Mouse (Mus musculus): ENCODE data around the gene Irgm1. TPM values are rescaled to one million over a fixed set of nuclear protein-coding genes. Genes with fewer than 3 reads are reported as not detected.
A peak's percentile ranks its signal among the peaks of the same experiment; 100 is the strongest.

Gene Irgm1
- polyA plus RNA-seq, 1 experiment, result 1.9 TPM

- DNase-seq (ENCODE audit: low read depth), result peak; percentile 79
- no peak for TF ChIP-seq CTCF (IDR thresholded peaks at IDR 0.05; ENCODE audit: borderline replicate concordance, extremely low read depth, insufficient read depth, insufficient read length)
- TF ChIP-seq POLR2A (IDR thresholded peaks at IDR 0.05; ENCODE audit: borderline replicate concordance, extremely low read depth, insufficient read depth, insufficient read length, poor library complexity, severe bottlenecking), result no peak
Observed at GRCm38 (mm10) chr11:48816281-48816781, 55.2 kb downstream of the Irgm1 start.

- no peak for DNase-seq (ENCODE audit: low read depth)
- TF ChIP-seq CTCF (IDR thresholded peaks at IDR 0.05; ENCODE audit: borderline replicate concordance, extremely low read depth, insufficient read depth, insufficient read length) (no peak), POLR2A (IDR thresholded peaks at IDR 0.05; ENCODE audit: borderline replicate concordance, extremely low read depth, insufficient read depth, insufficient read length, poor library complexity, severe bottlenecking) (no peak)
Observed at GRCm38 (mm10) chr11:48815851-48816250, 55.6 kb downstream of the Irgm1 start.

GRCm38 (mm10) chr11:48813782-48814181 is 57.7 kb downstream of the Irgm1 start:
- no peak for DNase-seq (ENCODE audit: low read depth)
- TF ChIP-seq POLR2A (IDR thresholded peaks at IDR 0.05; ENCODE audit: borderline replicate concordance, extremely low read depth, insufficient read depth, insufficient read length, poor library complexity, severe bottlenecking) (no peak), CTCF (IDR thresholded peaks at IDR 0.05; ENCODE audit: borderline replicate concordance, extremely low read depth, insufficient read depth, insufficient read length) (no peak)

Other genes starting within 250 kb of the Irgm1 start
- 1,339 and 1,725 TPM in 2 replicates for gene Rack1, start 71.4 kb downstream of the Irgm1 start, polyA plus RNA-seq (2012; rRNA removed)
- 39.3 and 44.2 TPM in 2 replicates for gene Trim41, start 54.3 kb downstream of the Irgm1 start, polyA plus RNA-seq (2012; rRNA removed)
- 2.6 and 2.8 TPM in 2 replicates for gene Trim7, start 45.5 kb downstream of the Irgm1 start, polyA plus RNA-seq (2012; rRNA removed)
- 34.5 and 47.1 TPM in 2 replicates for gene Gm12184, start 45.0 kb downstream of the Irgm1 start, polyA plus RNA-seq (2012; rRNA removed)
- 0.10 and 0.23 TPM in 2 replicates for gene Gm5431, start 30.5 kb upstream of the Irgm1 start, polyA plus RNA-seq (2012; rRNA removed)
- gene Psme2b, start 74.5 kb upstream of the Irgm1 start, polyA plus RNA-seq (2012; rRNA removed), result 0.79 and 0.81 TPM in 2 replicates
- 0.03 TPM in 1 of 2 replicates, not detected in the other for gene Olfr56, start 107.2 kb upstream of the Irgm1 start, polyA plus RNA-seq (2012; rRNA removed)
- 0.10 and 0.15 TPM in 2 replicates for gene 9930111J21Rik1, start 107.7 kb upstream of the Irgm1 start, polyA plus RNA-seq (2012; rRNA removed)
- gene Gm12185, start 120.5 kb upstream of the Irgm1 start, polyA plus RNA-seq (2012; rRNA removed), result 0.04 TPM in 1 of 2 replicates, not detected in the other
- gene Tgtp1, start 122.5 kb upstream of the Irgm1 start, polyA plus RNA-seq (2012; rRNA removed), result 0.07 and 0.13 TPM in 2 replicates
- 0.18 and 0.42 TPM in 2 replicates for gene 9930111J21Rik2, start 179.6 kb upstream of the Irgm1 start, polyA plus RNA-seq (2012; rRNA removed)
- gene Tgtp2, start 192.5 kb upstream of the Irgm1 start, polyA plus RNA-seq (2012; rRNA removed), result 0.11 TPM in 1 of 2 replicates, not detected in the other
- gene Ifi47, start 204.9 kb upstream of the Irgm1 start, polyA plus RNA-seq (2012; rRNA removed), result 0.19 and 0.63 TPM in 2 replicates
- gene Olfr1396, start 243.2 kb upstream of the Irgm1 start, polyA plus RNA-seq (2012; rRNA removed), result not detected in 2 replicates